In the genomic region with DNA sequence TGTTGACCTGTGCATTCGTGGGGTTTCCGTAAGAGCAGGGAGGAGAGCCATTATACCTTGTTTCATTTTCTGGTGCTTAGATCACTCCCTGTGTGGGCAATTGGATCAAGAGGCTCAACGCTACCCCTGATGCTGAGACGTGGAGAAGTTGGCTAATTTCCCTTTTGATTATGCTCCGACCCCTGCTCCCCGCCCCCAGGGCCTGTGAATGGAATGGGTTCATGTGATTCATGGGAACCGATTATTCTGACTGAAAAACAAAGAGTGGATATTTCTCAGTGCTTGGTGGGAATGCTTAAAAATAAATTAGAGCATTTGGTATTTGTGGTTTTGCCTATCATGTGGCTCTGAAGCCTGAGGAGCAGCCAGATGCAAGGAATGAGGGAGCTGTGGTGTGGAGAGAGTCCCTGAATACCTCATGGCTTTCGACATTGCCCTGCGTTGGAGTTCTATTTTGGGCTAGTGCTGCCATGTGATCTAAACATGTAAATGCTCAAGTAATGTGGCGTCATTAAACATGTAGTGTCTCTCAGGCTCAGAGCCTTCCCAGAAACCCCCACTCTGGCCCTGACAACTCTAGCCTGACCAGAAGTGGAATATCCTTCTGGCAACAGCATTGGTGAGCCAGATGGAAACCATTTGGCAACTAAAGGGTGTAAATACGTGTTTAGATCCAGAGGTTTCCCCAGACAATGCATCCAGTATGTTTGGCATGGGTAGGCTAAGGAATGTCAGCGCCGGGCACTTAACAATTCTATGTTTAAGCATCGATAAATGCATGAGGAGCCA, we compare ENCODE assay signal across 13 mouse cellular contexts. TPM values are rescaled to one million over a fixed set of nuclear protein-coding genes. Genes with fewer than 3 reads are reported as not detected.
DNase-seq lines count a peak whose midpoint lies in the region; ATAC-seq lines count a peak whose summit lies in the region.
"Had no signal": no experiment of that assay in that cellular context is flagged by ENCODE, and none has a peak within 500 bp of the region (broad histone marks: within the 10 kb centered on the region; RNA-seq: fewer than 3 reads in every experiment).

No protein-coding gene starts in this region.

- peak overlapping the region; percentile 81 for H3K27ac ChIP-seq in hindbrain, embryonic 10.5 days
- no peak overlapping the region for H3K27ac ChIP-seq in hindbrain, embryonic 16.5 days (ENCODE audit: low read depth, low read length)
- peak overlapping the region; percentile 99 for H3K27ac ChIP-seq in embryonic facial prominence, embryonic 14.5 days (replicated peaks; ENCODE audit: low read depth, low read length)
- H3K27ac ChIP-seq in intestine, embryonic 15.5 days = peak overlapping the region; percentile 80

- H3K27me3 ChIP-seq in hindbrain, embryonic 10.5 days (ENCODE audit: insufficient read depth, poor library complexity, severe bottlenecking) = no peaks in the 10 kb centered on the region
- H3K27me3 ChIP-seq in hindbrain, embryonic 16.5 days (replicated peaks; ENCODE audit: control insufficient read depth, insufficient read depth, low read length) = no peaks in the 10 kb centered on the region
- H3K27me3 ChIP-seq in embryonic facial prominence, embryonic 14.5 days (replicated peaks; ENCODE audit: control insufficient read depth, insufficient read depth, low read length) = no peaks in the 10 kb centered on the region
- no peaks in the 10 kb centered on the region for H3K27me3 ChIP-seq in intestine, embryonic 15.5 days (replicated peaks)
- H3K27me3 ChIP-seq: CH12.LX had no signal

- DNase-seq in hindbrain, embryonic 10.5 days (ENCODE audit: low spot score) = no peak
- DNase-seq in 3T3-L1 (ENCODE audit: low read depth, low spot score) = peak; percentile 66
- peak; percentile 83 for DNase-seq in embryonic facial prominence, embryonic 14.5 days (ENCODE audit: low spot score)
- no peak for DNase-seq in spleen, adult 18-20 months
- no peak for DNase-seq in layer of hippocampus, adult 8-10 months (ENCODE audit: low spot score in 2 of 2)
- DNase-seq in yolk sac, embryonic 10.5 days (ENCODE audit: low spot score) = no peak
- DNase-seq: cerebellum, postnatal 25 days; kidney, postnatal 36 days had no signal

- no peak overlapping the region for H3K4me2 ChIP-seq in hindbrain, embryonic 16.5 days (ENCODE audit: low read length)
- peak overlapping the region; percentile 44 for H3K4me2 ChIP-seq in embryonic facial prominence, embryonic 14.5 days (ENCODE audit: low read depth, low read length)
- no peak overlapping the region for H3K4me2 ChIP-seq in intestine, embryonic 15.5 days (replicated peaks)

- no peak overlapping the region for H3K4me3 ChIP-seq in hindbrain, embryonic 10.5 days
- H3K4me3 ChIP-seq in hindbrain, embryonic 16.5 days (ENCODE audit: low read length) = no peak overlapping the region
- H3K4me3 ChIP-seq in embryonic facial prominence, embryonic 14.5 days (ENCODE audit: low read depth, low read length) = no peak overlapping the region
- no peak overlapping the region for H3K4me3 ChIP-seq in intestine, embryonic 15.5 days (replicated peaks)

- peaks cover 66% of the 10 kb centered on the region for H3K4me1 ChIP-seq in hindbrain, embryonic 10.5 days (replicated peaks)
- H3K4me1 ChIP-seq in hindbrain, embryonic 16.5 days (ENCODE audit: control insufficient read depth, insufficient read depth, low read depth, low read length) = peaks cover 12% of the 10 kb centered on the region
- H3K4me1 ChIP-seq in embryonic facial prominence, embryonic 14.5 days (ENCODE audit: control insufficient read depth, insufficient read depth, low read length) = peaks cover 83% of the 10 kb centered on the region
- H3K4me1 ChIP-seq in intestine, embryonic 15.5 days (replicated peaks) = peaks cover 17% of the 10 kb centered on the region

- H3K9me3 ChIP-seq in hindbrain, embryonic 10.5 days = no peaks in the 10 kb centered on the region
- no peaks in the 10 kb centered on the region for H3K9me3 ChIP-seq in hindbrain, embryonic 16.5 days (ENCODE audit: control insufficient read depth, low read length)
- no peaks in the 10 kb centered on the region for H3K9me3 ChIP-seq in embryonic facial prominence, embryonic 14.5 days (ENCODE audit: control insufficient read depth, low read length)
- no peaks in the 10 kb centered on the region for H3K9me3 ChIP-seq in intestine, embryonic 15.5 days

- H3K36me3 ChIP-seq in hindbrain, embryonic 10.5 days = no peaks in the 10 kb centered on the region
- no peaks in the 10 kb centered on the region for H3K36me3 ChIP-seq in hindbrain, embryonic 16.5 days (ENCODE audit: control insufficient read depth, insufficient read depth, low read length)
- H3K36me3 ChIP-seq in embryonic facial prominence, embryonic 14.5 days (ENCODE audit: control insufficient read depth, insufficient read depth, low read length) = no peaks in the 10 kb centered on the region
- H3K36me3 ChIP-seq in intestine, embryonic 15.5 days = no peaks in the 10 kb centered on the region

- H3K9ac ChIP-seq in hindbrain, embryonic 16.5 days (ENCODE audit: low read depth, low read length) = no peak overlapping the region
- peak overlapping the region; percentile 62 for H3K9ac ChIP-seq in embryonic facial prominence, embryonic 14.5 days (ENCODE audit: low read depth, low read length)
- H3K9ac ChIP-seq in intestine, embryonic 15.5 days = no peak overlapping the region

- 65% methylated on average over 14 of the region's 14 CpGs for WGBS in hindbrain, embryonic 10.5 days
- 51% methylated on average over 14 of the region's 14 CpGs for WGBS in hindbrain, embryonic 16.5 days
- 25% methylated on average over 14 of the region's 14 CpGs for WGBS in embryonic facial prominence, embryonic 14.5 days
- WGBS in intestine, embryonic 15.5 days = 58% methylated on average over 14 of the region's 14 CpGs

- ATAC-seq in hindbrain, embryonic 16.5 days = no peak
- ATAC-seq in embryonic facial prominence, embryonic 14.5 days (ENCODE audit: low read depth) = peak; percentile 13; the same call in 1 of the 2 replicates
- ATAC-seq in intestine, embryonic 15.5 days = no peak; the same call in 1 of the 2 replicates

RNA-seq across cellular contexts. Expression of a gene that starts 24.5 kb away (rescaled TPM):
- not detected in 2 replicates for polyA plus RNA-seq in hindbrain, embryonic 10.5 days (2016; fragmentation: Nextera tagmentation; extraction: Ambion mirVana)
- polyA plus RNA-seq in hindbrain, embryonic 16.5 days (2015; fragmentation: Nextera tagmentation; extraction: Ambion mirVana) = 0.25 TPM in 1 of 2 replicates, not detected in the other
- polyA plus RNA-seq in embryonic facial prominence, embryonic 14.5 days (2014; fragmentation: Nextera tagmentation; extraction: Ambion mirVana) = not detected in 2 replicates
- not detected in 2 replicates for polyA plus RNA-seq in intestine, embryonic 15.5 days (2015; fragmentation: Nextera tagmentation; extraction: Ambion mirVana)
- not detected for total RNA-seq in layer of hippocampus, adult 8-10 months (2022)
- total RNA-seq: CH12.LX; gastrocnemius, adult 8-10 months; megakaryocyte progenitor cell, adult 5-6 weeks had no signal

RNA-seq across cellular contexts. Expression of a gene that starts 34.9 kb away (rescaled TPM):
- polyA plus RNA-seq in hindbrain, embryonic 10.5 days (2016; fragmentation: Nextera tagmentation; extraction: Ambion mirVana) = 28.7 and 30.3 TPM in 2 replicates
- 36.2 and 37.1 TPM in 2 replicates for polyA plus RNA-seq in hindbrain, embryonic 16.5 days (2015; fragmentation: Nextera tagmentation; extraction: Ambion mirVana)
- 40.8 and 45.8 TPM in 2 replicates for polyA plus RNA-seq in embryonic facial prominence, embryonic 14.5 days (2014; fragmentation: Nextera tagmentation; extraction: Ambion mirVana)
- 32.8 and 34.5 TPM in 2 replicates for polyA plus RNA-seq in intestine, embryonic 15.5 days (2015; fragmentation: Nextera tagmentation; extraction: Ambion mirVana)
- 10 to 100 TPM; 13.1 to 18.0 (median 14.7) TPM for total RNA-seq in layer of hippocampus, adult 8-10 months (2022)

Comparison
In these comparisons a context has a peak if more than half of its experiments do, and no peak if none do; other contexts are left out.
1. DNase-seq: peak in 3T3-L1 (single experiment) and embryonic facial prominence, embryonic 14.5 days (single experiment); none in hindbrain, embryonic 10.5 days (single experiment), spleen, adult 18-20 months (0 of 2), layer of hippocampus, adult 8-10 months (0 of 2) and yolk sac, embryonic 10.5 days (single experiment).